In genomic region chr14:87566211-87566610, GRCm38 (mm10) we compare ENCODE assay signal across 8 mouse cellular contexts.
DNase-seq lines count a peak whose midpoint lies in the region; ATAC-seq and TF ChIP-seq lines count a peak whose summit lies in the region.

No protein-coding gene starts in this region.

- no peak overlapping the region for H3K27ac ChIP-seq in forebrain, postnatal 0 days (ENCODE audit: low read depth, low read length)
- H3K27ac ChIP-seq in forebrain, embryonic 16.5 days (ENCODE audit: low read length): no peak overlapping the region
- no peak overlapping the region for H3K27ac ChIP-seq in midbrain, embryonic 15.5 days

- H3K9me3 ChIP-seq in forebrain, postnatal 0 days (ENCODE audit: low read length): no peaks in the 10 kb centered on the region
- H3K9me3 ChIP-seq in forebrain, embryonic 16.5 days (ENCODE audit: control insufficient read depth, low read length): no peaks in the 10 kb centered on the region
- H3K9me3 ChIP-seq in midbrain, embryonic 15.5 days: no peaks in the 10 kb centered on the region

- TF ChIP-seq CTCF in forebrain, postnatal 0 days (IDR thresholded peaks at IDR 0.05; ENCODE audit: low read depth): peak; percentile 71

- WGBS in forebrain, postnatal 0 days: 34% methylated on average over 7 of the region's 7 CpGs
- 34% methylated on average over 7 of the region's 7 CpGs for WGBS in forebrain, embryonic 16.5 days
- WGBS in midbrain, embryonic 15.5 days: 13% methylated on average over 7 of the region's 7 CpGs

- no peak overlapping the region for H3K9ac ChIP-seq in forebrain, postnatal 0 days
- no peak overlapping the region for H3K9ac ChIP-seq in forebrain, embryonic 16.5 days (replicated peaks; ENCODE audit: low read depth, low read length)
- H3K9ac ChIP-seq in midbrain, embryonic 15.5 days: no peak overlapping the region

- H3K4me1 ChIP-seq in forebrain, postnatal 0 days (ENCODE audit: insufficient read depth): no peaks in the 10 kb centered on the region
- H3K4me1 ChIP-seq in forebrain, embryonic 16.5 days (replicated peaks; ENCODE audit: control insufficient read depth, insufficient read depth, low read length): peaks cover 15% of the 10 kb centered on the region
- H3K4me1 ChIP-seq in midbrain, embryonic 15.5 days: peaks cover 31% of the 10 kb centered on the region

- DNase-seq in forebrain, postnatal 0 days: peak; percentile 55
- peak; percentile 24 for DNase-seq in right cerebral cortex, postnatal 14 days
- no peak for DNase-seq in right cerebral cortex, postnatal 25 days
- no peak for DNase-seq in urinary bladder, adult 18-20 months (ENCODE audit: low spot score in 2 of 2)
- no peak for DNase-seq in right cerebral cortex, adult 18-20 months

- no peak overlapping the region for H3K4me3 ChIP-seq in forebrain, postnatal 0 days (ENCODE audit: low read depth, low read length)
- H3K4me3 ChIP-seq in forebrain, embryonic 16.5 days (replicated peaks; ENCODE audit: low read length): no peak overlapping the region
- no peak overlapping the region for H3K4me3 ChIP-seq in midbrain, embryonic 15.5 days

- no peak overlapping the region for H3K4me2 ChIP-seq in forebrain, postnatal 0 days (ENCODE audit: low read depth)
- no peak overlapping the region for H3K4me2 ChIP-seq in forebrain, embryonic 16.5 days (ENCODE audit: low read length)
- H3K4me2 ChIP-seq in midbrain, embryonic 15.5 days: no peak overlapping the region

- no peak for ATAC-seq in forebrain, postnatal 0 days
- ATAC-seq in forebrain, embryonic 16.5 days: no peak
- ATAC-seq in granulocyte monocyte progenitor cell, adult 5-6 weeks (replicated peaks; ENCODE audit: poor library complexity, severe bottlenecking): peak; percentile 17; the same call in 1 of the 2 replicates
- ATAC-seq in midbrain, embryonic 15.5 days (replicated peaks): peak; percentile 27; the same call in 1 of the 2 replicates

- no peaks in the 10 kb centered on the region for H3K27me3 ChIP-seq in forebrain, postnatal 0 days (ENCODE audit: insufficient read depth, low read length)
- no peaks in the 10 kb centered on the region for H3K27me3 ChIP-seq in forebrain, embryonic 16.5 days (replicated peaks; ENCODE audit: control insufficient read depth, insufficient read depth, low read length)
- no peaks in the 10 kb centered on the region for H3K27me3 ChIP-seq in midbrain, embryonic 15.5 days (replicated peaks)

- H3K36me3 ChIP-seq in forebrain, postnatal 0 days (ENCODE audit: insufficient read depth): no peaks in the 10 kb centered on the region
- H3K36me3 ChIP-seq in forebrain, embryonic 16.5 days (ENCODE audit: control insufficient read depth, insufficient read depth): no peaks in the 10 kb centered on the region
- H3K36me3 ChIP-seq in midbrain, embryonic 15.5 days (replicated peaks): no peaks in the 10 kb centered on the region

Comparison
In these comparisons a context has a peak if more than half of its experiments do, and no peak if none do; other contexts are left out.
1. DNase-seq: peak in forebrain, postnatal 0 days (single experiment) and right cerebral cortex, postnatal 14 days (single experiment); none in right cerebral cortex, postnatal 25 days (single experiment), urinary bladder, adult 18-20 months (0 of 2) and right cerebral cortex, adult 18-20 months (single experiment).
2. ATAC-seq: peak in granulocyte monocyte progenitor cell, adult 5-6 weeks (single experiment) and midbrain, embryonic 15.5 days (single experiment); none in forebrain, postnatal 0 days (single experiment) and forebrain, embryonic 16.5 days (single experiment).